Mouse (Mus musculus): ENCODE results near the gene Fli1.

GRCm38 (mm10) chr9:32467443-32467842 lies 75.2 kb downstream of the Fli1 start:
- no peak for TF ChIP-seq POLR2A (IDR thresholded peaks at IDR 0.05; ENCODE audit: insufficient read length, low read depth)
- TF ChIP-seq POLR2AphosphoS2 (IDR thresholded peaks at IDR 0.05; ENCODE audit: insufficient read length, low read depth), result no peak
- no peak for TF ChIP-seq USF1 (IDR thresholded peaks at IDR 0.05; ENCODE audit: low read depth)
- no peak for TF ChIP-seq TCF12 (IDR thresholded peaks at IDR 0.05; ENCODE audit: insufficient read depth, poor library complexity, severe bottlenecking)
- TF ChIP-seq CEBPB (IDR thresholded peaks at IDR 0.05; ENCODE audit: insufficient read depth, poor library complexity, severe bottlenecking), result no peak
- no peak for TF ChIP-seq MYOD1 (IDR thresholded peaks at IDR 0.05; ENCODE audit: control insufficient read depth in 1 of 3, insufficient read length in 2 of 3, low read depth in 2 of 3)
- no peak for TF ChIP-seq E2F4 (IDR thresholded peaks at IDR 0.05; ENCODE audit: insufficient read depth)
- TF ChIP-seq MAX (IDR thresholded peaks at IDR 0.05; ENCODE audit: low read depth), result no peak
- TF ChIP-seq SRF (IDR thresholded peaks at IDR 0.05; ENCODE audit: control insufficient read depth, insufficient read length, low read depth), result no peak
- TF ChIP-seq REST (IDR thresholded peaks at IDR 0.05; ENCODE audit: insufficient read depth, insufficient read length), result no peak
- no peak for TF ChIP-seq TCF3 (IDR thresholded peaks at IDR 0.05; ENCODE audit: insufficient read length, low read depth)

Measured in myocyte (in vitro differentiated cells).